21 mouse cellular contexts compared by ENCODE assay signal in the genomic region with DNA sequence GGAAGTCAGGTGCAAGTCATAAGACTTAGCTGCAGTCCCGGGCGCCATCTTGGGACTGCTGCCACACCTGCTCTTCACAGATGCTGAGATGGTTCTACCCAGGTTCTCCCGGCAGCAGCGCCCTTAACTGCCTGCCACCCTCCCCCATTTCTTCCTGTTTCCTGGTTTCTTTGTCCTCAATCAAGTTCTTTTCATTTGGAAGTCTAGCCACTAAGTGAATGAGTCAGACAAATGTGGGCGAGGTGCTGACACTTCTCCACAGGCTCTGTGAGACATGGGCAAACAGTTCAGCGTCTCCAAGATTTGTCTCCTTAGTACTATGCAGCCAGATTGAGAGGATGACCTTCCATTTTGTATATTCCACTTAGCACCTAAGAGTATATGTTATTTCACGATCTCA. TPM values are rescaled to one million over a fixed set of nuclear protein-coding genes. Genes with fewer than 3 reads are reported as not detected.
"Had no signal": no experiment of that assay in that cellular context is flagged by ENCODE, and none has a peak within 500 bp of the region (broad histone marks: within the 10 kb centered on the region; RNA-seq: fewer than 3 reads in every experiment).

No protein-coding gene starts in this region.

- H3K4me1 ChIP-seq: limb, embryonic 12.5 days; limb, embryonic 15.5 days had no signal

- H3K9ac ChIP-seq: limb, embryonic 12.5 days; limb, embryonic 15.5 days; liver, embryonic 14.5 days; liver, postnatal 0 days; lung, embryonic 14.5 days had no signal

- H3K36me3 ChIP-seq: limb, embryonic 12.5 days; limb, embryonic 15.5 days had no signal

- DNase-seq: kidney, adult 2 months; kidney, postnatal 25 days; layer of hippocampus, postnatal 36 days; left cerebral cortex, postnatal 4 days; liver, postnatal 0 days; lung, embryonic 14.5 days; lung, postnatal 10 days; lung, postnatal 36 days; midbrain, embryonic 14.5 days; right cerebral cortex, postnatal 25 days; spleen, adult 18-20 months; thymus, adult 2 months; thymus, postnatal 14 days; thymus, postnatal 4 days had no signal

- H3K9me3 ChIP-seq: limb, embryonic 15.5 days had no signal

- H3K4me3 ChIP-seq: left cerebral cortex, adult 2 months; limb, embryonic 12.5 days; limb, embryonic 15.5 days had no signal

- H3K27me3 ChIP-seq: limb, embryonic 12.5 days; limb, embryonic 15.5 days had no signal

- H3K27ac ChIP-seq: kidney, postnatal 0 days; left cerebral cortex, adult 2 months; limb, embryonic 12.5 days; limb, embryonic 15.5 days; liver, embryonic 14.5 days had no signal

RNA-seq across cellular contexts. Expression of a gene that starts 30.1 kb away (rescaled TPM):
- total RNA-seq: megakaryocyte progenitor cell, adult 5-6 weeks; megakaryocyte-erythroid progenitor cell, adult 5-6 weeks had no signal
